In the genomic region with DNA sequence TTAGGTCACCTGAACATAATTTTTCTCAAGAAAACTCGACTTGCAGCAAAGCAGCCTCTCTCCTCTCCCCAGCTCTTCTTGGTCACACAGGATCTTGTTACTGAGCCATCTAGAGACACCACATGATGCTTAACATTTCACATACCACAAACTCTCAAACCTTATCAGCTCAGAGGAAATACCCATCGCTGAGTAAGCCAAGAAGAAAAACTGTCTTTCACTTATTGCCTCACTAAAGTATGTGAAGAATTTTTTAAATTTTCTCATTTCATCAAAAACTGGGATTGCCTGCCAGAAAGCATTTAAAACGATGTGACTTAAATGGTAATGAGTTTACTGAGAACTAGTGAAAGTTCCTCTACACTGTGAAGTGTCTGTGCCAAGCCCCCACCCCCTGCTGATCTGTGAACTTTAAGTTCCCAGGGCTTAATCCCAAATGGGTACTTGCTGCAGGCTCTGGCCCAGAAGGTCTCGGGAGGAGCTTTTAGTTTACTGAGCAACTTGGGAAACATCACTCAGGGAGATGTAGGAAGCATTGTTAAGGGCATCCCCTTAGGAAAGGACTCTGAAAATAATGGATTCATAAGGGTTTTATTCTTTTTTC, we compare ENCODE assay signal across 15 mouse cellular contexts.
DNase-seq lines count a peak whose midpoint lies in the region; ATAC-seq and TF ChIP-seq lines count a peak whose summit lies in the region.
"Had no signal": no experiment of that assay in that cellular context is flagged by ENCODE, and none has a peak within 500 bp of the region (broad histone marks: within the 10 kb centered on the region; RNA-seq: fewer than 3 reads in every experiment).

No protein-coding gene starts in this region.

- peak; percentile 78 for DNase-seq in heart, adult 11 months
- no peak for DNase-seq in heart, adult 18-20 months
- peak; percentile 84 for DNase-seq in midbrain, embryonic 11.5 days (ENCODE audit: low spot score, missing footprints)
- no peak for DNase-seq in right cerebral cortex, postnatal 10 days (ENCODE audit: low spot score in 2 of 2)
- DNase-seq in urinary bladder, adult 2 months (ENCODE audit: low spot score) = no peak
- DNase-seq in frontal cortex, postnatal 25 days (ENCODE audit: low spot score in 2 of 2) = no peak
- DNase-seq: cerebellum, adult 2 months; embryo, embryonic 11 days; gastrocnemius, postnatal 14 days; spleen, adult 18-20 months had no signal

- H3K4me3 ChIP-seq in midbrain, embryonic 11.5 days (ENCODE audit: low read depth, low read length) = no peak overlapping the region
- H3K4me3 ChIP-seq in midbrain, embryonic 16.5 days (ENCODE audit: low read depth, low read length) = no peak overlapping the region
- no peak overlapping the region for H3K4me3 ChIP-seq in embryonic fibroblast, embryonic 13.5 days (ENCODE audit: insufficient read depth, low read length)
- H3K4me3 ChIP-seq: forebrain, embryonic 13.5 days; layer of hippocampus, adult 2 months; megakaryocyte, embryonic 14.5 days had no signal

- H3K9me3 ChIP-seq in midbrain, embryonic 11.5 days (ENCODE audit: control insufficient read depth, low read length) = no peaks in the 10 kb centered on the region
- H3K9me3 ChIP-seq in midbrain, embryonic 16.5 days (replicated peaks; ENCODE audit: control insufficient read depth, low read length, poor library complexity, severe bottlenecking) = no peaks in the 10 kb centered on the region
- H3K9me3 ChIP-seq: forebrain, embryonic 13.5 days; megakaryocyte, embryonic 14.5 days had no signal

- no peaks in the 10 kb centered on the region for H3K27me3 ChIP-seq in midbrain, embryonic 11.5 days (ENCODE audit: control insufficient read depth, insufficient read depth, low read length)
- no peaks in the 10 kb centered on the region for H3K27me3 ChIP-seq in midbrain, embryonic 16.5 days (ENCODE audit: control insufficient read depth, insufficient read depth, low read depth, low read length)
- H3K27me3 ChIP-seq: forebrain, embryonic 13.5 days; megakaryocyte, embryonic 14.5 days had no signal

- H3K9ac ChIP-seq in midbrain, embryonic 11.5 days (ENCODE audit: low read length) = no peak overlapping the region
- H3K9ac ChIP-seq in midbrain, embryonic 16.5 days (ENCODE audit: low read depth, low read length) = no peak overlapping the region
- H3K9ac ChIP-seq: forebrain, embryonic 13.5 days had no signal

- no peak for TF ChIP-seq CTCF in embryonic fibroblast, embryonic 13.5 days (IDR thresholded peaks at IDR 0.05; ENCODE audit: borderline replicate concordance, insufficient read depth, low read length)

- H3K27ac ChIP-seq in midbrain, embryonic 11.5 days (ENCODE audit: low read depth, low read length) = no peak overlapping the region
- H3K27ac ChIP-seq in midbrain, embryonic 16.5 days (ENCODE audit: low read length) = no peak overlapping the region
- H3K27ac ChIP-seq in embryonic fibroblast, embryonic 13.5 days (ENCODE audit: insufficient read depth, low read length) = peak overlapping the region; percentile 86
- H3K27ac ChIP-seq: forebrain, embryonic 13.5 days; layer of hippocampus, adult 2 months had no signal

- peaks cover 33% of the 10 kb centered on the region for H3K4me1 ChIP-seq in midbrain, embryonic 11.5 days (ENCODE audit: control insufficient read depth, insufficient read depth, low read length)
- peaks cover 18% of the 10 kb centered on the region for H3K4me1 ChIP-seq in midbrain, embryonic 16.5 days (ENCODE audit: control insufficient read depth, insufficient read depth, low read length)
- H3K4me1 ChIP-seq in embryonic fibroblast, embryonic 13.5 days (ENCODE audit: control insufficient read depth, insufficient read depth, low read length) = peaks cover 19% of the 10 kb centered on the region

- TF ChIP-seq POLR2A in embryonic fibroblast, embryonic 13.5 days (IDR thresholded peaks at IDR 0.05; ENCODE audit: low read depth, low read length) = no peak

- WGBS in midbrain, embryonic 11.5 days = 17% methylated on average over 4 of the region's 4 CpGs
- WGBS in midbrain, embryonic 16.5 days = 25% methylated on average over 4 of the region's 4 CpGs

- no peak overlapping the region for H3K4me2 ChIP-seq in midbrain, embryonic 11.5 days
- no peak overlapping the region for H3K4me2 ChIP-seq in midbrain, embryonic 16.5 days (ENCODE audit: low read length)
- H3K4me2 ChIP-seq: forebrain, embryonic 13.5 days had no signal

- no peaks in the 10 kb centered on the region for H3K36me3 ChIP-seq in midbrain, embryonic 11.5 days (ENCODE audit: control insufficient read depth, insufficient read depth, low read length)
- H3K36me3 ChIP-seq in midbrain, embryonic 16.5 days (ENCODE audit: control insufficient read depth, insufficient read depth, low read length) = no peaks in the 10 kb centered on the region

- ATAC-seq in midbrain, embryonic 11.5 days (ENCODE audit: low FRiP score) = no peak
- no peak for ATAC-seq in midbrain, embryonic 16.5 days
- ATAC-seq: forebrain, embryonic 13.5 days had no signal

Comparison
In these comparisons a context has a peak if more than half of its experiments do, and no peak if none do; other contexts are left out.
1. DNase-seq: peak in heart, adult 11 months (single experiment) and midbrain, embryonic 11.5 days (single experiment); none in heart, adult 18-20 months (0 of 2), right cerebral cortex, postnatal 10 days (0 of 2), urinary bladder, adult 2 months (single experiment) and frontal cortex, postnatal 25 days (0 of 2).